Mouse (Mus musculus) ES-E14 (cell line): ENCODE measurements around the gene Mars. TPM values are rescaled to one million over a fixed set of nuclear protein-coding genes. Genes with fewer than 3 reads are reported as not detected.
A peak's percentile ranks its signal among the peaks of the same experiment; 100 is the strongest.

ENCODE experiments used
- DNase-seq: peaks from one replicate; pipeline ENCODE4 v3.0.0-alpha.2; 2013; ENCODE audit warnings: low read depth, low spot score
- H3K27ac ChIP-seq: 2 replicates; pipeline ENCODE4 v1.5.1; 2012; ENCODE audit warnings: low read depth, mild to moderate bottlenecking, low read length, moderate library complexity, mixed read lengths; ENCODE audit not compliant: poor library complexity, insufficient read depth, severe bottlenecking
- H3K36me3 ChIP-seq: 2 replicates; pipeline ENCODE4 v1.6.1; 2012; ENCODE audit warnings: mild to moderate bottlenecking, low read length, moderate library complexity, mixed read lengths; ENCODE audit not compliant: control insufficient read depth, poor library complexity, insufficient read depth, severe bottlenecking
- H3K4me1 ChIP-seq, 2 experiments: fragments of 150-350 bp in 1 of 2; sonication (generic) in 1 of 2; 2 replicates each; pipeline ENCODE4 v1.6.1; 2012; ENCODE audit warnings: low read length in 2 of 2, mild to moderate bottlenecking in 1 of 2, mixed read lengths in 1 of 2; ENCODE audit not compliant: control insufficient read depth in 2 of 2, insufficient read depth in 2 of 2, poor library complexity in 1 of 2
- H3K4me3 ChIP-seq, 2 experiments: fragments of 150-350 bp in 1 of 2; sonication (generic) in 1 of 2; 2 replicates each; pipeline ENCODE4 v1.5.1; 2012; ENCODE audit warnings: low read length in 2 of 2, low read depth in 1 of 2, mild to moderate bottlenecking in 1 of 2, mixed read lengths in 1 of 2; ENCODE audit not compliant: insufficient read depth in 1 of 2, poor library complexity in 1 of 2, severe bottlenecking in 1 of 2
- H3K9ac ChIP-seq: 2 replicates; pipeline ENCODE4 v1.6.1; 2012; ENCODE audit warnings: low read depth, mild to moderate bottlenecking, low read length, mixed read lengths; ENCODE audit not compliant: poor library complexity, insufficient read depth, severe bottlenecking
- H3K9me3 ChIP-seq: fragments of 150-350 bp; sonication (generic); 2 replicates; pipeline ENCODE4 v1.6.1; 2012; ENCODE audit warnings: low read depth, mild to moderate bottlenecking, low read length; ENCODE audit not compliant: control insufficient read depth, insufficient read depth
- CHD2 ChIP-seq: IDR thresholded peaks from 2 replicates; pipeline ENCODE4 v1.6.1; 2014; ENCODE audit warnings: mild to moderate bottlenecking, low read depth, low read length, inconsistent platforms
- HCFC1 ChIP-seq: IDR thresholded peaks from 2 replicates; pipeline ENCODE4 v1.6.1; 2012; ENCODE audit warnings: low read length, inconsistent platforms, borderline replicate concordance; ENCODE audit not compliant: insufficient read depth
- MAFK ChIP-seq: IDR thresholded peaks from 2 replicates; pipeline ENCODE4 v1.6.1; 2014; ENCODE audit warnings: mild to moderate bottlenecking, low read depth, low read length, inconsistent platforms; ENCODE audit not compliant: insufficient read depth
- ZC3H11A ChIP-seq: IDR thresholded peaks from 2 replicates; pipeline ENCODE4 v1.6.1; 2012; ENCODE audit warnings: low read depth, mild to moderate bottlenecking, inconsistent platforms, low read length, borderline replicate concordance
- ZNF384 ChIP-seq: IDR thresholded peaks from 2 replicates; pipeline ENCODE4 v1.6.1; 2012; ENCODE audit warnings: low read depth, low read length, inconsistent platforms
- in situ Hi-C, 2 experiments: fragments of 600-800 bp; cut with MboI; formaldehyde crosslinking; loops; one replicate each; pipeline ENCODE4 v1.15.1; 2025; ENCODE audit warnings: low sequenced_read_pairs in 2 of 2, inconsistent platforms in 1 of 2; ENCODE audit not compliant: unreplicated experiment in 2 of 2
- total RNA-seq: library from RNA; depleted of rRNA; stranded (reverse); fragments of 300-350 nt; gene quantifications from 2 replicates; pipeline ENCODE4 v1.2.3, GENCODE M21; 2012

The Mars gene
- total RNA-seq, 1 experiment = 206 TPM

DNA sequence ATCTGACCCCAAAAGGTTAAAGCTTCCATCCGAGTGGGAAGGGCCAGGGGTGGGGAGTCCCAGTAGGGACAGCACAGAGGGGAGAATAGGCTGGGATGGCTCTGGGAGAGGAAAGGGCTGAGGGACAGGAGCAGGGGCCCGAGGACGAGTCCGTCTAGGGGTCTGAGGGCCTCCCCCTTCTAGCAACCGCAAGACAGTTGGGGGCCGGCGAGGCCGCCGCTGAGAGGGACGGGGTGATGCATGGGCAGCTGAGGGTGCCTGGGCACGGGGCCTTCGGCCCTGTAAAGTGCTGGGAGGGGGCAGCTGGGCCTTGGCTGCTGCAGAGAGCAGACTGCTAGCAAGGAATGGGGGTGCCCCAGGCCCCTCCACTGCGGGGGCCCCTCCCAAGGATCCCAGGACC lies 25.9 kb downstream of the Mars start:
- H3K4me1 ChIP-seq = peaks cover 8 to 41% of the 10 kb centered on the region in 2 experiments
- H3K9ac ChIP-seq = no peak overlapping the region
- peaks cover 55% of the 10 kb centered on the region for H3K36me3 ChIP-seq
- in situ Hi-C loops = no loop called here
- H3K9me3 ChIP-seq = no peaks in the 10 kb centered on the region
- no peak overlapping the region for H3K4me3 ChIP-seq
- no peak for TF ChIP-seq ZNF384
- no peak for TF ChIP-seq ZC3H11A
- TF ChIP-seq HCFC1 = no peak
- TF ChIP-seq CHD2 = no peak
- TF ChIP-seq MAFK = no peak
- no peak overlapping the region for H3K27ac ChIP-seq
- DNase-seq = no peak

DNA sequence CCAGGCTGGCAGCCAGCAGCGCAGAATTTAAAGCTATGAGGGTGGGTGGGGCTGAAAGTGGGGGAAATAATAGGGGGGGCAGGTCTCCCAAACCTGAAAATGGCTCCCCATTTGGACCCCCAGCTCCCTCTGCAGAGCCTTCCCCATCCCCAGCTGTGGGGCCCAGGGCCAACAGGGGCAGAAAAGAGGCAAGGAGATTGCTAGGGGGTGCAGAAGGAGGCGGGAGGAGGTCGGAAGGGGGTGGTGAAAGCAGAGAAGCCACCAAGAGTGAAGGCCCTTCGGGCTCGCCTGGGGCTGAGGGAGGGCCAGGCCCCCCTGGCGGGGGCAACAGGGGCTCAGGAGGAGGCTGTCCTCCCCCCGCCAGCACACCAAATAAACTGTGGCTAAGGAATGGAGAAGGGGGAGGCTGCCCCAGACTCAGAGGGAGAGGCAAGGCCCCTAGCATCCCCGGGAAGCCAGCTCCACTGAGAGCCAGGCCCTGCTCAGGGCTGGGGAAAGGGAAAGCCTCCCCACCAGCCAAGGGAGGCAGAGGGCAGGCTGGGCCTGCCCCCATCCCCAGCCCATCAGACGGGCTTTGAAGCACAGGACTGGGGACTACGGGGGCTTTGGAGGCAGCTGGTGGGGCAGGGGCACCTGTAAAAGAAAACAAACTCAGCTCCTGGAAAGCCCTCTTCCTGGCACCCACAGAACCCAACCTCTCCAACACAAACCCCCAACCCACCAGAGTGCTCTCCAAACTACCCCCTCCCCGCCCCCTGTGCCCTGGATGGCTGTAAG lies 26.7 kb downstream of the Mars start:
- Histone ChIP-seq H3K27ac (no peak overlapping the region), H3K9me3 (no peaks in the 10 kb centered on the region), H3K36me3 (peaks cover 57% of the 10 kb centered on the region), H3K4me3 (no peak overlapping the region), H3K4me1 (peaks cover 8 to 41% of the 10 kb centered on the region in 2 experiments), H3K9ac (0 out of 2 replicates have a peak overlapping the region, but pooled peaks have one; percentile 7)
- no peak for DNase-seq
- TF ChIP-seq ZC3H11A = no peak
- no peak for TF ChIP-seq CHD2
- no peak for TF ChIP-seq MAFK
- no peak for TF ChIP-seq ZNF384
- no peak for TF ChIP-seq HCFC1
- in situ Hi-C loops = no loop called here

DNA sequence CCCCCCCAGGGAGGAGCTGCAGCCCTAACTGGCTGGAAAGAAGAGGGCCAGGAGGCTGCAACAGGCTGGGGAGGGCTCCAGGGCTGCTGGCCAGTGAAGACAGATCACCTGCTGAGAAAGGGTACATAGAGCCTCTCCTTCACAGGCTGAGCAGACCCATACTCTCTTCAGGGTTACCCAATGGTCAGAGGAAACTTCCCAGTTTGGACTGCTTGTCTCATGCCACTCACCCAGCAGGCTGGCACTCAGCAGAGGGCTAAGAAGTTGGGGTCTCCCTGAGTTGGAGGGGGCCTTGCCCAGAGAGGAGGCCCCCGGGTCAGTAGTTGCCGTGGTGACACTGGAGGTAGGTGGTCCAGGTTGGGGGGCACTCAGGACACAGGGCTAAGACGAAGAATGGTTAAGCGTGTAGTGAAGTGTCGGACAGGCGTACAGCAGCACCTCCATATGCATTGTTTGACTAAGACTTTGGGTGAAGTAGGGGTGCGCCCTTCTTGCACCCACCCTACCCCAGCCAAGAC lies 27.4 kb downstream of the Mars start:
- in situ Hi-C loops = no loop called here
- H3K9me3 ChIP-seq = no peaks in the 10 kb centered on the region
- H3K4me3 ChIP-seq = no peak overlapping the region
- no peak for DNase-seq
- H3K9ac ChIP-seq = no peak overlapping the region
- peaks cover 6 to 39% of the 10 kb centered on the region in 2 experiments for H3K4me1 ChIP-seq
- peaks cover 57% of the 10 kb centered on the region for H3K36me3 ChIP-seq
- H3K27ac ChIP-seq = no peak overlapping the region
- no peak for TF ChIP-seq HCFC1
- no peak for TF ChIP-seq MAFK
- TF ChIP-seq CHD2 = no peak
- TF ChIP-seq ZNF384 = no peak

DNA sequence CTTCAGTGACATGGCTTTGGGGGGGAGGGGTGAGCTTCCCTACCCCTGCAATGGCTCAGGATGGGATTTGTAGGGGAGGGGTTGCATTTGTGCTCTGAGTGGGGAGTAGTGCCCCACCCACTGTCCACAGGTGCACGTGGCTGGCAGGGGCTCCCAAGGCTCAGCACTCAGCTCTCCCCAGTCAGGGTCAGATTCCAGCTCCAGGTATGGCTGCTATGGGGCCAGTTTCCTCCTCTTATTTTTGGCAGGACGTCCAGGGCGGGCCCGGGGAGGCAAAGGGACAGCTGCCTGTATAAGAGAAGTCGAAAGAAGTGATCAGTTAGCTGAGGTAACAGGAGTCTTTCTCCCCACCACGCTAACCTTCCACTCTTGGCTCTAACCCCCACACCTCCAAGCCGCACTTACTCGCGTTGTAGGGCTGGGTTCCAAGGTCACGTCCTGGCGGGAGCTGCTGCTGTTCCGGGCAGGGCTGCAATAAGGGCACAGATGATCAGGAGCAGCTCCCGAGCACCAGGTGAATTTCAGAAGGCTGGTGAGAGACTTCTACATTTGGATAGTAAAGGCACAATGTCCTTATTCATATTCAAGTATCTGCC lies 28.9 kb downstream of the Mars start:
- in situ Hi-C loops = no loop called here
- Histone ChIP-seq H3K9ac (peak overlapping the region; percentile 13; the same call in 1 of the 2 replicates), H3K4me1 (peaks cover 4 to 38% of the 10 kb centered on the region in 2 experiments), H3K4me3 (no peak overlapping the region), H3K27ac (peak overlapping the region; percentile 40; the same call in 1 of the 2 replicates), H3K9me3 (no peaks in the 10 kb centered on the region), H3K36me3 (peaks cover 66% of the 10 kb centered on the region)
- DNase-seq = no peak
- TF ChIP-seq CHD2 (no peak), ZC3H11A (no peak), MAFK (no peak), ZNF384 (no peak), HCFC1 (no peak)
